Mouse (Mus musculus) bone marrow macrophage, adult 2 months (primary cell): ENCODE measurements around the gene Vps9d1. TPM values are rescaled to one million over a fixed set of nuclear protein-coding genes. Genes with fewer than 3 reads are reported as not detected.
"Not testable (repeated sequence)": the region's sequence is repeated elsewhere in the genome, so short reads cannot be mapped to it uniquely, and the experiment has no call there.

Experiments
- H3K27ac ChIP-seq: 2 replicates; pipeline ENCODE4 v1.5.1; 2012; ENCODE audit warnings: low read depth, low read length; ENCODE audit not compliant: insufficient read depth
- H3K4me1 ChIP-seq: 2 replicates; pipeline ENCODE4 v1.6.1; 2012; ENCODE audit warnings: low read length; ENCODE audit not compliant: control insufficient read depth, insufficient read depth
- H3K4me3 ChIP-seq: 2 replicates; pipeline ENCODE4 v1.5.1; 2012; ENCODE audit warnings: mild to moderate bottlenecking, low read length, moderate library complexity; ENCODE audit not compliant: insufficient read depth
- CTCF ChIP-seq: IDR thresholded peaks from 2 replicates; pipeline ENCODE4 v1.5.1; 2012; ENCODE audit warnings: low read depth, mild to moderate bottlenecking, low read length, moderate library complexity
- POLR2A ChIP-seq: IDR thresholded peaks from 2 replicates; pipeline ENCODE4 v1.6.1; 2012; ENCODE audit warnings: mild to moderate bottlenecking, low read depth, low read length, borderline replicate concordance
- polyA plus RNA-seq: library from polyadenylated mRNA; stranded (reverse); fragments of >200 nt; gene quantifications from 2 replicates; pipeline ENCODE4 v1.2.4, GENCODE M21; 2012; ENCODE audit not compliant: missing spikeins, insufficient read depth, insufficient read length

Vps9d1 gene
- polyA plus RNA-seq, 1 experiment, result 42.6 TPM

DNA sequence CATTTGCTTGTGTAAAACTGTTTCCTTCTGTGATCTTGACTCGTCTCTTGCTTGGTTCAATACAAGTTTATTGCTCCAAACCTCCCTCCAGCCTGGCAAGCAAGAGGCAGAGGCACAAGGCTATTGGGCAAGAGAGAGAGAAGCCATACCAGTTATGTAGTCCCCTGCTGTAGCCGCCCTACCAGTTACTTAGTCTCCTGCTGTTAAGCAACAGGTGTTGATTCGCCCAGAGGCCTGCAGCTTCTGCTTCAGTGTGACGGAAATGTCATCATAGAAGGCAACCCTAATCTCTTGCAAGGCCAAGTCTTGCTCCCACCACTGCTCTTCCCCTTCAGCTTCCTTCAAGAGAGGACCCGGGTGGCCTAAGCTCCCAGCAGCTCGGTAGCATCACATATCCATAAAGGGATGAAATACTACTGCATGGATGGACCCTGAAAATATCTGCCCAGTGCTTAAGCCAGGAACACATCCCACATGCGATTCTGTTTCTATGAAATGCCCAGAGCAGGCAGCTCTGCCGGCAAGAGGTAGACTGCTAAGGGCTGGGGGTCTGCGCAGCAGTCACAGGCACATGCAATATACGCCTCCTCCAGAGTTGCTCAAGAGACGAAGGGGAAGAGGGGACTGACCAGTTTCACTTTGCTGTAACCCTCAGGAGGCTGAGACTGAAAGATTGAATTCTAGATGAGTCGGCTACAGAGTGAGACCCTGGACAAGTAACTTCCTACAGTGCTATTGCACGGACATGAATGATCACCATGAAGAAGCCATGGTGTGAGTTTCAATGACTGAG, 26.4 kb upstream of the Vps9d1 start:
- no peak overlapping the region for H3K4me3 ChIP-seq
- 0 out of 2 replicates have a peak overlapping the region, but pooled peaks have one; percentile 15 for H3K27ac ChIP-seq
- H3K4me1 ChIP-seq, result peaks cover 25% of the 10 kb centered on the region
- TF ChIP-seq CTCF (no peak), POLR2A (no peak)

GRCm38 (mm10) chr8:123279828-123280227, 25.7 kb upstream of the Vps9d1 start:
- no peak for TF ChIP-seq POLR2A
- no peak for TF ChIP-seq CTCF
- no peak overlapping the region for H3K4me3 ChIP-seq
- H3K27ac ChIP-seq, result no peak overlapping the region
- H3K4me1 ChIP-seq, result peaks cover 25% of the 10 kb centered on the region

DNA sequence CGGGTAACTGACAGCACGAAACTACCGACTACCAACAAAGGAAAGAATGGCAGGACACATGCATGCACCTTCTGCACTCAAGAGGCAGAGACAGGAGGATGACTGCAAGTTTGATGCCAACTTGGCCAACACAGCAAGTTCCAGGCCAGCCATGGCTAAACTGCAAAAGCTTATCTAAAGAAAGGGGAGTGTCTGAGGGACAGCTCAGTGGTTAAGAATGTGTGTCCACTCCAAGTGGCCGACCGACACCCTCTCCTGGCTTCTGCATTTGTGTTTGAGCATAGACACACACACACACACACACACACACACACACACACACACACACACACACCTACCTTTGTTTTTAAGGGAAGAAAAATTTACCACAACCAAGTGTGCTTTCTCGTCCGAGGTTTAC, 24.3 kb upstream of the Vps9d1 start:
- TF ChIP-seq POLR2A, result no peak
- no peak for TF ChIP-seq CTCF
- Histone ChIP-seq H3K27ac (no peak overlapping the region), H3K4me1 (peaks cover 25% of the 10 kb centered on the region), H3K4me3 (no peak overlapping the region)

DNA sequence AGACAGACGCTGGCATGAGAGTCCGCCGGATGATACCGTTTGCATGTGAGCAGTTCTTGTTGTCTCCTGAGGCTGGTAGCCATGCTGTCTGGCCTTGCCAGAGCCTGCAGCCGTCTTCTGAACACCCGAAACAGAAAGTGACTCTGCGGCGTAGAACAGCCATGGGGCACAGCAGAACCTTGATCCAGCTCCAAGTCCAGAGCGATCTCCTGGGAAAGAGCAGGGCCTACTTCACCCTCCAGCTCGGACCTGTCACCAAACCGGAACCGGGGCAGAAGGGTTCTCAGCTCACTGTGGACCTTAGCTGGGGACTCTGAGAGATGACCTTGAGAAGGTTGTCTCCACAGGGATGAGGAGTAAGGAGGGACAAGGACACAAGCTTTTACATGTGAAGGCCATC, 20.9 kb upstream of the Vps9d1 start:
- TF ChIP-seq CTCF, result no peak
- no peak for TF ChIP-seq POLR2A
- H3K27ac ChIP-seq, result no peak overlapping the region
- H3K4me3 ChIP-seq, result no peak overlapping the region
- H3K4me1 ChIP-seq, result peaks cover 7% of the 10 kb centered on the region

DNA sequence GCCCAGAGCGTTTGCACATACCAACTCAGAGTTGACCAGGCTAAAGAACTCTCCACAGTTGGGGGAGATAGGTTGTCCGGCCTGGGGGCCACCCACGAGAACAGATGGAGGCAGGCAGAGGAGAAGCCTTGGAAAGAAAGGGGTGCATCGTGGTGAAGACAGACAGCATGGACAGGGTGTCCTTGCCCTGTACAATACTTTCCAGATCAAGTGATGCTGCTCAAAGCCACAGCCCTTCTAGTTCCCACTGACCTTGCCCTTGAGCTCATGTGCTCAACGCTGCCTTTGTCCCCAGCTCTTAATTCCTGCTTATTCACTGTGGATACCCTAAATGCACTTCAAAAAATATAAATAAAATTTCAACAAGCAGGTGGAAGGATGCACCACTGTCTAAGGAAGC, 20.3 kb upstream of the Vps9d1 start:
- TF ChIP-seq POLR2A (no peak), CTCF (no peak)
- H3K27ac ChIP-seq, result no peak overlapping the region
- peaks cover 3% of the 10 kb centered on the region for H3K4me1 ChIP-seq
- H3K4me3 ChIP-seq, result no peak overlapping the region

DNA sequence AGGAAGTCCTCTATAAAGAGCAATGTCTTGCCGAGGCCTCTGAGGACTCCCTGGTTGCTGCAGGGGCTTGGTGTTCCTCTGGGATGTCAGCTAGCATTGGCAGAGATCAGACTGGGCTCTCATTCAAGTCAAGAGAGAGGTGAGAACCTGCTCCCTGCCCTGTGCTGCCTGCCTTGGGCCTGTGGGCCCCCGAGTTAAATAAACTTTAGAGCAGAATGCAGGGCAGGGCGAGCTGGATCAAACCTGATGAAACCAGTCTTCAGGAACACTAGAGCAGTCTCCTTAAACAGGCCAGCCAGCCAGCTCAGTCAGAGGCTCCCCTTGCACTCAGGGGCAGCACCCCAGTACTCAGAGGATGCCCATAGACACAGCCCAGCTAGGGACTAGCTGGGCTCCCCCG, 17.8 kb upstream of the Vps9d1 start:
- Histone ChIP-seq H3K4me1 (no peaks in the 10 kb centered on the region), H3K27ac (no peak overlapping the region), H3K4me3 (no peak overlapping the region)
- TF ChIP-seq CTCF, result no peak
- TF ChIP-seq POLR2A, result no peak

DNA sequence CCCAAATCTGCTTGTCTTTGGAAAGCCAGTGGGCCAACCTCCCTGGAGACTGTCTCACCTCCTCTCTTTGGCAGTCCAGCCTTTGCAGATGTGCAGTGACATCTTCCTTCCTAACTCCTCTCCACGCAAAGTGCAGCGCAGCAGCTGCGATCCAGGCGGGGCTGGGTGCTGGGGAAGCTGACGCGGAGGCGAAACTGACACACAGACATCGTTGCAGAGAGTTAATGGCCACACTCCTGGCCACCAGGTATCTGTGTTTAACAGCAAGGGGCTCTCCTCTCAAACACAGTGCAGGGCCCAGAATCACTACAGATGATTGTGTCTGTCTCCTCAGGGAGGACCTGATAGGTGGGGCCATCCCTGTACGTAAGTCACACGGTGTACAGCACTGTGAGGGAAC, 17.0 kb upstream of the Vps9d1 start:
- H3K27ac ChIP-seq, result no peak overlapping the region
- H3K4me3 ChIP-seq, result no peak overlapping the region
- H3K4me1 ChIP-seq, result no peaks in the 10 kb centered on the region
- TF ChIP-seq CTCF, result no peak
- no peak for TF ChIP-seq POLR2A

GRCm38 (mm10) chr8:123267926-123268656, 13.9 kb upstream of the Vps9d1 start:
- no peak for TF ChIP-seq POLR2A
- no peak overlapping the region for H3K27ac ChIP-seq
- no peak overlapping the region for H3K4me3 ChIP-seq
- no peaks in the 10 kb centered on the region for H3K4me1 ChIP-seq

DNA sequence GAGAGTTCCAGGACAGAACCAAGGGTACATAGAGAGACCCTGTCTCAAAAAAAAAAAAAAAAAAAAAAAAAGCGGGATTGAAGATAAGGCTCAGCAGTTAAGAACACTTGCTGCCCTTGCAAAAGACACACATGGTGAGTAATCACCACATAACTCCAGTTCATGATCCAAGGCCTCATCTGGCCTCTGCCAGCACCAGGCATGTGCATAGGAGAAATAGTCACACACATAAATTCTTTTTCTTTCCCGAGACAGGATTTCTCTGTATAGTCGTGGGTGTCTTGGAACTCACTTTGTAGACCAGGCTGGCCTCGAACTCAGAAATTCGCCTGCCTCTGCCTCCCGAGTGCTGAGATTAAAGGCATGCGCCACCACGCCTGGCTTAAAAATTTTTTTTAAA, 3.4 kb upstream of the Vps9d1 start:
- H3K4me3 ChIP-seq, H3K4me1 ChIP-seq, H3K27ac ChIP-seq: not testable (repeated sequence)

DNA sequence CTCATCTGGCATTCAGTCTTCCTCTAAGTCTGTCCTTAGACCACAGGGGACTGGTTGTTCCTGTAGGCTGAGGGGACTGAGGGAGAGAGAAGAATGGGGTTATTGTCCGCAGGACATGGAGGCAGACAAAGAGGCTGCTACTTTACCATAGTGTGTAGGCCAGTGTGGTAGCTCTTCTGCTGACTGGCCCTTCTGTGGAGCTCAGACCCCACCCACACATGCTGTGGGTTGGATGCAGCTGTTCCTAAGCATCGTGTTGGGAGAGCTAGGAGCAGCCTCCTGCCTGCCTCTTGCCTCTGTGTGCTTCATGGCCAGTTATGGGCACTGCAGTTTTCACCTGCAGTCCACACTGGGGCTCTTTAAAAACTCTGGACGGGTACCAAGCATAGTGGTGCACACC, 3.0 kb upstream of the Vps9d1 start:
- Histone ChIP-seq H3K27ac (no peak overlapping the region), H3K4me1 (peaks cover 12% of the 10 kb centered on the region), H3K4me3 (no peak overlapping the region)
- TF ChIP-seq POLR2A (no peak), CTCF (no peak)

DNA sequence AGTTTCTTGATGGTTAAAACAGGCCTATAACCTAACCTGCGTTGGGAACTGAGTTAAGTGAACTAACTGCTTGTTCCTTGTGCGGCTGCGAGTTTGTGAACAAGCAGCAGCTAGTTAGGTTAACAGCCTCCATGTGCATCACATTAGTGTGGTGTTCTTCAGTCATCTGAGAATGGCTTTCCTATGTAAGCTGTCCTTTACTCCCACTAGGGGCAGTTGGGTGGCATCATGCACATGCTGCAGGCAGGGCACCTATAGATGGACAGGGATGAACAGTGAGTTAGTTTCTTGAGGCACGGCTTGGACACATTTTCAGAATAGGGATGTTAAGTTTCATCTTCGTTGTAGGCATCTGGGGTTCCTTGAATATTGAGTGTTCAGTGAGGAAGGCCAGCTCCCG, 1.0 kb upstream of the Vps9d1 start:
- H3K4me1 ChIP-seq, result peaks cover 31% of the 10 kb centered on the region
- TF ChIP-seq POLR2A, result no peak
- TF ChIP-seq CTCF, result no peak
- no peak overlapping the region for H3K27ac ChIP-seq
- peak overlapping the region; percentile 99 for H3K4me3 ChIP-seq
